Mouse (Mus musculus): ENCODE results near the gene Plekhg4. TPM values are rescaled to one million over a fixed set of nuclear protein-coding genes. Genes with fewer than 3 reads are reported as not detected.

Gene Plekhg4
- polyA plus RNA-seq (2016; fragmentation: Nextera tagmentation; extraction: Ambion mirVana), result 0.23 TPM in 1 of 2 replicates, not detected in the other

- H3K9me3 ChIP-seq (replicated peaks), result 0 out of 2 replicates have a peak, but pooled peaks cover 5% of the 10 kb centered on the region
- H3K36me3 ChIP-seq, result no peaks in the 10 kb centered on the region
- H3K4me2 ChIP-seq, result peak within 1 kb of the TSS; percentile 61; the same call in 1 of the 2 replicates
- no peak within 1 kb of the TSS for H3K4me3 ChIP-seq
- 44% methylated on average over 2 of the region's 2 CpGs for WGBS
- peaks cover 5% of the 10 kb centered on the region; the same call in 1 of the 2 replicates for H3K4me1 ChIP-seq (replicated peaks)
- no peak within 1 kb of the TSS for H3K9ac ChIP-seq
- H3K27ac ChIP-seq (ENCODE audit: poor library complexity, severe bottlenecking), result no peak within 1 kb of the TSS
- no peak for ATAC-seq (ENCODE audit: insufficient number of reproducible peaks, low FRiP score)
- H3K27me3 ChIP-seq (replicated peaks), result peaks cover 18% of the 10 kb centered on the region; the same call in 1 of the 2 replicates
Observed at GRCm38 (mm10) chr8:105373032-105373431, at the start of gene Plekhg4. Gene Plekhg4, plus strand, starts transcription at chr8:105373274.

- ATAC-seq (ENCODE audit: insufficient number of reproducible peaks, low FRiP score), result 0 out of 2 replicates have a peak, but pooled peaks have one; percentile 2
- peak overlapping the region; percentile 68 for H3K4me3 ChIP-seq
- no peaks in the 10 kb centered on the region for H3K27me3 ChIP-seq (replicated peaks)
- H3K9me3 ChIP-seq (replicated peaks), result no peaks in the 10 kb centered on the region
- peak overlapping the region; percentile 46 for H3K27ac ChIP-seq (ENCODE audit: poor library complexity, severe bottlenecking)
- H3K9ac ChIP-seq, result peak overlapping the region; percentile 84
- peak overlapping the region; percentile 94 for H3K4me2 ChIP-seq
- peaks cover 19% of the 10 kb centered on the region for H3K4me1 ChIP-seq (replicated peaks)
- under 1% methylated on average over 12 of the region's 12 CpGs for WGBS
- peaks cover 44% of the 10 kb centered on the region for H3K36me3 ChIP-seq
Observed at GRCm38 (mm10) chr8:105325641-105326093, 47.4 kb upstream of the Plekhg4 start.

- H3K4me3 ChIP-seq, result peak within 1 kb of the TSS; percentile 68
- peaks cover 19% of the 10 kb centered on the region for H3K4me1 ChIP-seq (replicated peaks)
- no peaks in the 10 kb centered on the region for H3K27me3 ChIP-seq (replicated peaks)
- WGBS, result under 1% methylated on average over 36 of the region's 36 CpGs
- H3K9ac ChIP-seq, result peak within 1 kb of the TSS; percentile 84
- peak; percentile 91 for ATAC-seq (ENCODE audit: insufficient number of reproducible peaks, low FRiP score)
- peak within 1 kb of the TSS; percentile 76 for H3K27ac ChIP-seq (ENCODE audit: poor library complexity, severe bottlenecking)
- H3K36me3 ChIP-seq, result peaks cover 49% of the 10 kb centered on the region
- peak within 1 kb of the TSS; percentile 94 for H3K4me2 ChIP-seq
- no peaks in the 10 kb centered on the region for H3K9me3 ChIP-seq (replicated peaks)
Observed at GRCm38 (mm10) chr8:105326141-105326672, 46.9 kb upstream of the Plekhg4 start, which contains the start of the genes Lrrc29 and Tmem208. Gene Lrrc29, minus strand, starts transcription at chr8:105326278. Gene Tmem208, plus strand, starts transcription at chr8:105326354.

- peak overlapping the region; percentile 68 for H3K4me3 ChIP-seq
- WGBS, result 25% methylated on average over 6 of the region's 6 CpGs
- ATAC-seq (ENCODE audit: insufficient number of reproducible peaks, low FRiP score), result no peak
- peaks cover 53% of the 10 kb centered on the region for H3K36me3 ChIP-seq
- H3K4me1 ChIP-seq (replicated peaks), result peaks cover 19% of the 10 kb centered on the region
- H3K4me2 ChIP-seq, result peak overlapping the region; percentile 94
- no peaks in the 10 kb centered on the region for H3K9me3 ChIP-seq (replicated peaks)
- no peaks in the 10 kb centered on the region for H3K27me3 ChIP-seq (replicated peaks)
- peak overlapping the region; percentile 76 for H3K27ac ChIP-seq (ENCODE audit: poor library complexity, severe bottlenecking)
- peak overlapping the region; percentile 79 for H3K9ac ChIP-seq
Observed at GRCm38 (mm10) chr8:105326968-105327367, 46.1 kb upstream of the Plekhg4 start.

- Histone ChIP-seq H3K27ac (ENCODE audit: poor library complexity, severe bottlenecking) (no peak overlapping the region), H3K36me3 (peaks cover 74% of the 10 kb centered on the region), H3K9ac (no peak overlapping the region), H3K4me2 (no peak overlapping the region), H3K4me3 (no peak overlapping the region), H3K27me3 (replicated peaks) (no peaks in the 10 kb centered on the region), H3K9me3 (replicated peaks) (no peaks in the 10 kb centered on the region), H3K4me1 (replicated peaks) (peaks cover 17% of the 10 kb centered on the region)
- 93% methylated on average over 12 of the region's 12 CpGs for WGBS
- no peak for ATAC-seq (ENCODE audit: insufficient number of reproducible peaks, low FRiP score)
Observed at GRCm38 (mm10) chr8:105330325-105330724, 42.7 kb upstream of the Plekhg4 start.

GRCm38 (mm10) chr8:105331469-105331868 lies 41.6 kb upstream of the Plekhg4 start:
- peaks cover 85% of the 10 kb centered on the region for H3K36me3 ChIP-seq
- no peak for ATAC-seq (ENCODE audit: insufficient number of reproducible peaks, low FRiP score)
- no peaks in the 10 kb centered on the region for H3K27me3 ChIP-seq (replicated peaks)
- no peak overlapping the region for H3K9ac ChIP-seq
- H3K4me3 ChIP-seq, result no peak overlapping the region
- H3K27ac ChIP-seq (ENCODE audit: poor library complexity, severe bottlenecking), result no peak overlapping the region
- H3K9me3 ChIP-seq (replicated peaks), result no peaks in the 10 kb centered on the region
- no peak overlapping the region for H3K4me2 ChIP-seq
- 93% methylated on average over 22 of the region's 22 CpGs for WGBS
- peaks cover 14% of the 10 kb centered on the region for H3K4me1 ChIP-seq (replicated peaks)

GRCm38 (mm10) chr8:105331931-105332330 lies 41.1 kb upstream of the Plekhg4 start:
- peaks cover 90% of the 10 kb centered on the region for H3K36me3 ChIP-seq
- no peaks in the 10 kb centered on the region for H3K27me3 ChIP-seq (replicated peaks)
- H3K27ac ChIP-seq (ENCODE audit: poor library complexity, severe bottlenecking), result no peak overlapping the region
- no peak overlapping the region for H3K4me2 ChIP-seq
- no peak overlapping the region for H3K4me3 ChIP-seq
- peaks cover 13% of the 10 kb centered on the region for H3K4me1 ChIP-seq (replicated peaks)
- H3K9ac ChIP-seq, result no peak overlapping the region
- 91% methylated on average over 9 of the region's 9 CpGs for WGBS
- no peak for ATAC-seq (ENCODE audit: insufficient number of reproducible peaks, low FRiP score)
- H3K9me3 ChIP-seq (replicated peaks), result no peaks in the 10 kb centered on the region

GRCm38 (mm10) chr8:105332523-105332922 lies 40.6 kb upstream of the Plekhg4 start:
- peaks cover 96% of the 10 kb centered on the region for H3K36me3 ChIP-seq
- 49% methylated on average over 2 of the region's 2 CpGs for WGBS
- no peak overlapping the region for H3K27ac ChIP-seq (ENCODE audit: poor library complexity, severe bottlenecking)
- ATAC-seq (ENCODE audit: insufficient number of reproducible peaks, low FRiP score), result no peak
- H3K9ac ChIP-seq, result no peak overlapping the region
- H3K9me3 ChIP-seq (replicated peaks), result no peaks in the 10 kb centered on the region
- H3K4me1 ChIP-seq (replicated peaks), result peaks cover 8% of the 10 kb centered on the region
- H3K27me3 ChIP-seq (replicated peaks), result no peaks in the 10 kb centered on the region
- H3K4me3 ChIP-seq, result no peak overlapping the region
- no peak overlapping the region for H3K4me2 ChIP-seq

- H3K9ac ChIP-seq, result no peak overlapping the region
- no peak for ATAC-seq (ENCODE audit: insufficient number of reproducible peaks, low FRiP score)
- H3K4me1 ChIP-seq (replicated peaks), result peaks cover 41% of the 10 kb centered on the region
- 64% methylated on average over 32 of the region's 32 CpGs for WGBS
- no peak overlapping the region for H3K27ac ChIP-seq (ENCODE audit: poor library complexity, severe bottlenecking)
- H3K4me3 ChIP-seq, result no peak overlapping the region
- peaks cover 68% of the 10 kb centered on the region for H3K36me3 ChIP-seq
- H3K4me2 ChIP-seq, result no peak overlapping the region
- H3K9me3 ChIP-seq (replicated peaks), result no peaks in the 10 kb centered on the region
- no peaks in the 10 kb centered on the region for H3K27me3 ChIP-seq (replicated peaks)
Observed at GRCm38 (mm10) chr8:105336373-105337130, 36.5 kb upstream of the Plekhg4 start.

GRCm38 (mm10) chr8:105338992-105339391 lies 34.1 kb upstream of the Plekhg4 start:
- Histone ChIP-seq H3K9ac (peak overlapping the region; percentile 32), H3K9me3 (replicated peaks) (no peaks in the 10 kb centered on the region), H3K4me2 (peak overlapping the region; percentile 5; the same call in 1 of the 2 replicates), H3K27me3 (replicated peaks) (no peaks in the 10 kb centered on the region), H3K4me3 (no peak overlapping the region), H3K4me1 (replicated peaks) (peaks cover 47% of the 10 kb centered on the region), H3K36me3 (peaks cover 45% of the 10 kb centered on the region), H3K27ac (ENCODE audit: poor library complexity, severe bottlenecking) (peak overlapping the region; percentile 74)
- ATAC-seq (ENCODE audit: insufficient number of reproducible peaks, low FRiP score), result no peak
- WGBS, result 15% methylated on average over 4 of the region's 4 CpGs
